Mouse (Mus musculus) midbrain, embryonic 16.5 days (tissue): ENCODE measurements at regions not wholly inside any gene's neighbourhood (a gene's known extent, or its start where the extent isn't known, plus 50 kb on each side); places are given as distances from the start of the nearest gene placed in this dataset.
A peak's percentile ranks its signal among the peaks of the same experiment; 100 is the strongest.

Source experiments
- ATAC-seq: fragments of 200-750 bp; cut with Nextera tagmentation; 2 replicates; pipeline ENCODE4 v1.8.0; 2017; ENCODE audit warnings: moderate TSS enrichment
- H3K27ac ChIP-seq: fragments of 300-500 bp; sonication (generic); 2 replicates; pipeline ENCODE4 v1.5.1; 2014; ENCODE audit warnings: mild to moderate bottlenecking, low read length, mixed read lengths
- H3K27me3 ChIP-seq: fragments of 300-500 bp; sonication (generic); 2 replicates; pipeline ENCODE4 v1.6.1; 2014; ENCODE audit warnings: low read depth, low read length, mixed read lengths; ENCODE audit not compliant: control insufficient read depth, insufficient read depth
- H3K36me3 ChIP-seq: fragments of 300-500 bp; sonication (generic); 2 replicates; pipeline ENCODE4 v1.6.1; 2014; ENCODE audit warnings: mild to moderate bottlenecking, low read length, moderate library complexity, mixed read lengths; ENCODE audit not compliant: control insufficient read depth, insufficient read depth
- H3K4me1 ChIP-seq: fragments of 300-500 bp; sonication (generic); 2 replicates; pipeline ENCODE4 v1.6.1; 2014; ENCODE audit warnings: mild to moderate bottlenecking, low read length, mixed read lengths; ENCODE audit not compliant: control insufficient read depth, insufficient read depth
- H3K4me2 ChIP-seq: fragments of 300-500 bp; sonication (generic); 2 replicates; pipeline ENCODE4 v1.6.1; 2014; ENCODE audit warnings: mild to moderate bottlenecking, low read length, mixed read lengths
- H3K4me3 ChIP-seq: fragments of 300-500 bp; sonication (generic); 2 replicates; pipeline ENCODE4 v1.5.1; 2014; ENCODE audit warnings: low read depth, mild to moderate bottlenecking, low read length, moderate library complexity, mixed read lengths
- H3K9ac ChIP-seq: fragments of 300-500 bp; sonication (generic); 2 replicates; pipeline ENCODE4 v1.6.1; 2014; ENCODE audit warnings: low read depth, low read length, mixed read lengths
- H3K9me3 ChIP-seq: fragments of 300-500 bp; sonication (generic); replicated peaks from 2 replicates; pipeline ENCODE4 v1.6.1; 2014; ENCODE audit warnings: mild to moderate bottlenecking, low read length, mixed read lengths; ENCODE audit not compliant: control insufficient read depth, poor library complexity, severe bottlenecking
- WGBS: fragments of 180-500 bp; shearing (Covaris S2); extraction: QIAGEN DNeasy Blood & Tissue Kit; methylation state at CpG from one replicate; pipeline ENCODE4 v1.1.7; 2014; 5-methylcytosine and 5-hydroxymethylcytosine counted together

- no peak overlapping the region for H3K4me3 ChIP-seq
- H3K9ac ChIP-seq: no peak overlapping the region
- no peak overlapping the region for H3K27ac ChIP-seq
- no peaks in the 10 kb centered on the region for H3K9me3 ChIP-seq
- WGBS: 89% methylated on average over 3 of the region's 3 CpGs
- peaks cover 4% of the 10 kb centered on the region; the same call in 1 of the 2 replicates for H3K4me1 ChIP-seq
- H3K36me3 ChIP-seq: no peaks in the 10 kb centered on the region
- ATAC-seq: no peak
- no peak overlapping the region for H3K4me2 ChIP-seq
- H3K27me3 ChIP-seq: no peaks in the 10 kb centered on the region
Observed at GRCm38 (mm10) chr6:120596717-120597116, 65.6 kb upstream of the Hdhd5 start.

GRCm38 (mm10) chr6:120594463-120594862, 63.3 kb upstream of the Hdhd5 start:
- Histone ChIP-seq H3K4me1 (peaks cover 4% of the 10 kb centered on the region; the same call in 1 of the 2 replicates), H3K36me3 (no peaks in the 10 kb centered on the region), H3K9me3 (no peaks in the 10 kb centered on the region), H3K9ac (no peak overlapping the region), H3K27ac (no peak overlapping the region), H3K4me2 (no peak overlapping the region), H3K27me3 (no peaks in the 10 kb centered on the region), H3K4me3 (no peak overlapping the region)
- 92% methylated on average over 8 of the region's 8 CpGs for WGBS
- ATAC-seq: no peak

GRCm38 (mm10) chr6:120592705-120593104, 61.6 kb upstream of the Hdhd5 start:
- 34% methylated on average over 7 of the region's 7 CpGs for WGBS
- H3K36me3 ChIP-seq: no peaks in the 10 kb centered on the region
- no peak overlapping the region for H3K9ac ChIP-seq
- no peak overlapping the region for H3K27ac ChIP-seq
- H3K4me3 ChIP-seq: no peak overlapping the region
- H3K27me3 ChIP-seq: no peaks in the 10 kb centered on the region
- H3K9me3 ChIP-seq: no peaks in the 10 kb centered on the region
- H3K4me1 ChIP-seq: peaks cover 4% of the 10 kb centered on the region; the same call in 1 of the 2 replicates
- no peak overlapping the region for H3K4me2 ChIP-seq
- ATAC-seq: no peak

GRCm38 (mm10) chr6:120592031-120592681, 61.0 kb upstream of the Hdhd5 start:
- Histone ChIP-seq H3K4me1 (peaks cover 4% of the 10 kb centered on the region; the same call in 1 of the 2 replicates), H3K36me3 (no peaks in the 10 kb centered on the region), H3K9me3 (no peaks in the 10 kb centered on the region), H3K4me2 (no peak overlapping the region), H3K27me3 (no peaks in the 10 kb centered on the region), H3K4me3 (no peak overlapping the region), H3K9ac (no peak overlapping the region), H3K27ac (no peak overlapping the region)
- 4% methylated on average over 16 of the region's 17 CpGs for WGBS
- ATAC-seq: no peak

- Histone ChIP-seq H3K36me3 (no peaks in the 10 kb centered on the region), H3K9ac (no peak overlapping the region), H3K9me3 (no peaks in the 10 kb centered on the region), H3K27ac (no peak overlapping the region), H3K4me3 (no peak overlapping the region), H3K4me1 (peaks cover 6% of the 10 kb centered on the region; the same call in 1 of the 2 replicates), H3K27me3 (no peaks in the 10 kb centered on the region), H3K4me2 (no peak overlapping the region)
- WGBS: 49% methylated on average over 2 of the region's 2 CpGs
- no peak for ATAC-seq
Observed at GRCm38 (mm10) chr6:120590191-120590590, 59.1 kb upstream of the Hdhd5 start.

- WGBS: 83% methylated on average over 11 of the region's 11 CpGs
- no peak overlapping the region for H3K4me2 ChIP-seq
- H3K4me3 ChIP-seq: no peak overlapping the region
- no peak overlapping the region for H3K27ac ChIP-seq
- H3K36me3 ChIP-seq: no peaks in the 10 kb centered on the region
- peaks cover 6% of the 10 kb centered on the region; the same call in 1 of the 2 replicates for H3K4me1 ChIP-seq
- no peaks in the 10 kb centered on the region for H3K27me3 ChIP-seq
- no peak for ATAC-seq
- no peaks in the 10 kb centered on the region for H3K9me3 ChIP-seq
- H3K9ac ChIP-seq: no peak overlapping the region
Observed at GRCm38 (mm10) chr6:120588701-120589659, 57.9 kb upstream of the Hdhd5 start.

- no peak overlapping the region for H3K4me3 ChIP-seq
- 0 out of 2 replicates have a peak, but pooled peaks have one; percentile 28 for ATAC-seq
- H3K36me3 ChIP-seq: no peaks in the 10 kb centered on the region
- peaks cover 2% of the 10 kb centered on the region; the same call in 1 of the 2 replicates for H3K4me1 ChIP-seq
- no peak overlapping the region for H3K9ac ChIP-seq
- 68% methylated on average over 2 of the region's 2 CpGs for WGBS
- H3K27ac ChIP-seq: no peak overlapping the region
- no peaks in the 10 kb centered on the region for H3K27me3 ChIP-seq
- H3K9me3 ChIP-seq: no peaks in the 10 kb centered on the region
- H3K4me2 ChIP-seq: no peak overlapping the region
Observed at GRCm38 (mm10) chr6:120585941-120586280, 54.8 kb upstream of the Hdhd5 start.

- Histone ChIP-seq H3K36me3 (no peaks in the 10 kb centered on the region), H3K27me3 (no peaks in the 10 kb centered on the region), H3K4me2 (no peak overlapping the region), H3K4me3 (no peak overlapping the region), H3K9me3 (no peaks in the 10 kb centered on the region), H3K9ac (no peak overlapping the region), H3K4me1 (peaks cover 2% of the 10 kb centered on the region; the same call in 1 of the 2 replicates), H3K27ac (no peak overlapping the region)
- 0 out of 2 replicates have a peak, but pooled peaks have one; percentile 25 for ATAC-seq
- 40% methylated on average over 9 of the region's 9 CpGs for WGBS
Observed at GRCm38 (mm10) chr6:120585118-120585940, 54.2 kb upstream of the Hdhd5 start.
